Mouse (Mus musculus): ENCODE measurements around the gene Ubxn11. TPM values are rescaled to one million over a fixed set of nuclear protein-coding genes. Genes with fewer than 3 reads are reported as not detected.
A peak's percentile ranks its signal among the peaks of the same experiment; 100 is the strongest.
"Not testable (repeated sequence)": the region's sequence is repeated elsewhere in the genome, so short reads cannot be mapped to it uniquely, and the experiment has no call there.

Gene Ubxn11
- total and polyA plus RNA-seq, 3 experiments = 1.6 to 6.9 (median 2.1) TPM

- Histone ChIP-seq H3K27me3 (ENCODE audit: control insufficient read depth, insufficient read depth, low read length) (no peaks in the 10 kb centered on the region), H3K9ac (ENCODE audit: low read depth, low read length) (no peak overlapping the region), H3K4me1 (ENCODE audit: control insufficient read depth, insufficient read depth, low read length) (peaks cover 2% of the 10 kb centered on the region), H3K36me3 (ENCODE audit: control insufficient read depth, insufficient read depth, low read length) (peaks cover 17% of the 10 kb centered on the region), H3K79me2 (replicated peaks; ENCODE audit: control insufficient read depth, insufficient read depth, low read length) (no peaks in the 10 kb centered on the region), H3K4me3 (peak overlapping the region; percentile 23; the same call in 1 of the 2 replicates), H3K27ac (peak overlapping the region; percentile 84)
- 47% methylated on average over 8 of the region's 8 CpGs for whole genome bisulfite sequencing
- DNase-seq = peak; percentile 50 to 64
- TF ChIP-seq CTCF (IDR thresholded peaks at IDR 0.05) (no peak), POLR2A (IDR thresholded peaks at IDR 0.05; ENCODE audit: insufficient read depth, low read depth, low read length) (peak; percentile 91), EP300 (IDR thresholded peaks at IDR 0.05; ENCODE audit: insufficient read depth, low read depth, low read length) (0 out of 2 replicates have a peak, but pooled peaks have one; percentile 47)
- intact Hi-C loops (cut with DNase I) = no loop called here
These were observed 54.4 kb downstream of the Ubxn11 start for GRCm38 (mm10) chr4:134156744-134157143.

- H3K36me3 ChIP-seq (ENCODE audit: control insufficient read depth, insufficient read depth, low read length) = peaks cover 17% of the 10 kb centered on the region
These were observed 55.2 kb downstream of the Ubxn11 start for GRCm38 (mm10) chr4:134157558-134157957.

GRCm38 (mm10) chr4:134158774-134159173, 56.4 kb downstream of the Ubxn11 start:
- no peak for DNase-seq
- no peak overlapping the region for H3K27ac ChIP-seq
- WGBS = 78% methylated on average over 6 of the region's 6 CpGs
- H3K79me2 ChIP-seq (replicated peaks; ENCODE audit: control insufficient read depth, insufficient read depth, low read length) = no peaks in the 10 kb centered on the region
- TF ChIP-seq POLR2A (IDR thresholded peaks at IDR 0.05; ENCODE audit: insufficient read depth, low read depth, low read length) (no peak), EP300 (IDR thresholded peaks at IDR 0.05; ENCODE audit: insufficient read depth, low read depth, low read length) (no peak), CTCF (IDR thresholded peaks at IDR 0.05) (no peak)
- no peaks in the 10 kb centered on the region for H3K27me3 ChIP-seq (ENCODE audit: control insufficient read depth, insufficient read depth, low read length)
- H3K4me3 ChIP-seq = no peak overlapping the region
- H3K36me3 ChIP-seq (ENCODE audit: control insufficient read depth, insufficient read depth, low read length) = peaks cover 4% of the 10 kb centered on the region; the same call in 1 of the 2 replicates
- intact Hi-C loops (cut with DNase I) = no loop called here
- H3K9ac ChIP-seq (ENCODE audit: low read depth, low read length) = no peak overlapping the region; the same call in 1 of the 2 replicates
- H3K4me1 ChIP-seq (ENCODE audit: control insufficient read depth, insufficient read depth, low read length) = peaks cover 2% of the 10 kb centered on the region

More at GRCm38 (mm10) chr4:134157558-134157957, 55.2 kb downstream of the Ubxn11 start:
- Histone ChIP-seq H3K4me1 (ENCODE audit: control insufficient read depth, insufficient read depth, low read length) (peaks cover 2% of the 10 kb centered on the region), H3K27me3 (ENCODE audit: control insufficient read depth, insufficient read depth, low read length) (no peaks in the 10 kb centered on the region), H3K27ac (peak overlapping the region; percentile 84), H3K4me3 (no peak overlapping the region), H3K9ac (ENCODE audit: low read depth, low read length) (no peak overlapping the region), H3K79me2 (replicated peaks; ENCODE audit: control insufficient read depth, insufficient read depth, low read length) (no peaks in the 10 kb centered on the region)
- no peak for TF ChIP-seq POLR2A (IDR thresholded peaks at IDR 0.05; ENCODE audit: insufficient read depth, low read depth, low read length)
- TF ChIP-seq EP300 (IDR thresholded peaks at IDR 0.05; ENCODE audit: insufficient read depth, low read depth, low read length) = no peak
- TF ChIP-seq CTCF (IDR thresholded peaks at IDR 0.05) = no peak
- WGBS = 79% methylated on average over 2 of the region's 2 CpGs
- intact Hi-C loops (cut with DNase I) = no loop called here
- no peak for DNase-seq

GRCm38 (mm10) chr4:134160071-134160470, 57.7 kb downstream of the Ubxn11 start:
- WGBS = 9% methylated on average over 30 of the region's 30 CpGs
- peak; percentile 65 for DNase-seq
- peak; percentile 25; the same call in 1 of the 2 replicates for TF ChIP-seq POLR2A (IDR thresholded peaks at IDR 0.05; ENCODE audit: insufficient read depth, low read depth, low read length)
- H3K9ac ChIP-seq (ENCODE audit: low read depth, low read length) = peak overlapping the region; percentile 84
- H3K36me3 ChIP-seq (ENCODE audit: control insufficient read depth, insufficient read depth, low read length); H3K4me1 ChIP-seq (ENCODE audit: control insufficient read depth, insufficient read depth, low read length); H3K79me2 ChIP-seq (replicated peaks; ENCODE audit: control insufficient read depth, insufficient read depth, low read length); H3K27me3 ChIP-seq (ENCODE audit: control insufficient read depth, insufficient read depth, low read length): not testable (repeated sequence)
- H3K27ac ChIP-seq = peak overlapping the region; percentile 65
- intact Hi-C loops (cut with DNase I) = loop anchor here (2.0 kb wide), 1 partner anchor 31 kb away; the partner anchor contains the start of gene Sh3bgrl3
- H3K4me3 ChIP-seq = peak overlapping the region; percentile 43

- Histone ChIP-seq H3K79me2 (replicated peaks; ENCODE audit: control insufficient read depth, insufficient read depth, low read length) (no peaks in the 10 kb centered on the region; the same call in 1 of the 2 replicates), H3K36me3 (ENCODE audit: control insufficient read depth, insufficient read depth, low read length) (peaks cover 11% of the 10 kb centered on the region)
- TF ChIP-seq EP300 (IDR thresholded peaks at IDR 0.05; ENCODE audit: insufficient read depth, low read depth, low read length) (no peak), CTCF (IDR thresholded peaks at IDR 0.05) (no peak), POLR2A (IDR thresholded peaks at IDR 0.05; ENCODE audit: insufficient read depth, low read depth, low read length) (no peak)
These were observed 62.2 kb downstream of the Ubxn11 start for GRCm38 (mm10) chr4:134164591-134164990.

GRCm38 (mm10) chr4:134165024-134165423, 62.7 kb downstream of the Ubxn11 start:
- intact Hi-C loops (cut with DNase I) = no loop called here
- H3K79me2 ChIP-seq (replicated peaks; ENCODE audit: control insufficient read depth, insufficient read depth, low read length) = no peaks in the 10 kb centered on the region; the same call in 1 of the 2 replicates

More at GRCm38 (mm10) chr4:134164591-134164990, 62.2 kb downstream of the Ubxn11 start:
- Histone ChIP-seq H3K4me1 (ENCODE audit: control insufficient read depth, insufficient read depth, low read length) (0 out of 2 replicates have a peak, but pooled peaks cover 1% of the 10 kb centered on the region), H3K27me3 (ENCODE audit: control insufficient read depth, insufficient read depth, low read length) (no peaks in the 10 kb centered on the region), H3K27ac (peak overlapping the region; percentile 41), H3K4me3 (no peak overlapping the region), H3K9ac (ENCODE audit: low read depth, low read length) (no peak overlapping the region)
- no peak for DNase-seq
- intact Hi-C loops (cut with DNase I) = no loop called here
- WGBS = 90% methylated on average over 6 of the region's 6 CpGs

More at GRCm38 (mm10) chr4:134165024-134165423, 62.7 kb downstream of the Ubxn11 start:
- no peak for DNase-seq
- H3K9ac ChIP-seq (ENCODE audit: low read depth, low read length) = 0 out of 2 replicates have a peak overlapping the region, but pooled peaks have one; percentile 14
- H3K4me3 ChIP-seq = no peak overlapping the region
- H3K4me1 ChIP-seq (ENCODE audit: control insufficient read depth, insufficient read depth, low read length) = 0 out of 2 replicates have a peak, but pooled peaks cover 1% of the 10 kb centered on the region
- no peaks in the 10 kb centered on the region for H3K27me3 ChIP-seq (ENCODE audit: control insufficient read depth, insufficient read depth, low read length)
- peaks cover 11% of the 10 kb centered on the region for H3K36me3 ChIP-seq (ENCODE audit: control insufficient read depth, insufficient read depth, low read length)
- no peak for TF ChIP-seq EP300 (IDR thresholded peaks at IDR 0.05; ENCODE audit: insufficient read depth, low read depth, low read length)
- peak overlapping the region; percentile 41 for H3K27ac ChIP-seq
- WGBS = 23% methylated on average over 6 of the region's 6 CpGs
